Mouse (Mus musculus): ENCODE results near the gene Meiob. TPM values are rescaled to one million over a fixed set of nuclear protein-coding genes. Genes with fewer than 3 reads are reported as not detected.
A peak's percentile ranks its signal among the peaks of the same experiment; 100 is the strongest.

The Meiob gene
- polyA plus RNA-seq, 1 experiment from 2014 or later = 1.5 TPM

GRCm38 (mm10) chr17:24821351-24822280 lies 17.5 kb downstream of the Meiob start:
- no peak overlapping the region for H3K27ac ChIP-seq
- H3K4me1 ChIP-seq (replicated peaks) = no peaks in the 10 kb centered on the region
- H3K27me3 ChIP-seq = peaks cover 28% of the 10 kb centered on the region
- H3K9me3 ChIP-seq (replicated peaks) = no peaks in the 10 kb centered on the region
- H3K9ac ChIP-seq = no peak overlapping the region
- 39% methylated on average over 3 of the region's 3 CpGs for WGBS (ENCODE audit: insufficient replicate concordance)
- no peak overlapping the region for H3K4me3 ChIP-seq (replicated peaks)
- no peak for ATAC-seq (ENCODE audit: low read depth)
- no peaks in the 10 kb centered on the region for H3K36me3 ChIP-seq
- no peak overlapping the region for H3K4me2 ChIP-seq
- no peak for DNase-seq

GRCm38 (mm10) chr17:24839842-24840241 lies 35.8 kb downstream of the Meiob start, which contains the start of gene Hagh:
Gene Hagh, plus strand, starts transcription at chr17:24840143.
- no peak within 1 kb of the TSS for H3K4me3 ChIP-seq (replicated peaks)
- H3K27ac ChIP-seq = no peak within 1 kb of the TSS
- WGBS (ENCODE audit: insufficient replicate concordance) = 59% methylated on average over 8 of the region's 8 CpGs
- ATAC-seq (ENCODE audit: low read depth) = no peak
- H3K4me2 ChIP-seq = no peak within 1 kb of the TSS
- peaks cover 3% of the 10 kb centered on the region; the same call in 1 of the 2 replicates for H3K4me1 ChIP-seq (replicated peaks)
- H3K9ac ChIP-seq = no peak within 1 kb of the TSS
- peaks cover 26% of the 10 kb centered on the region for H3K27me3 ChIP-seq
- no peak for DNase-seq
- no peaks in the 10 kb centered on the region for H3K36me3 ChIP-seq
- no peaks in the 10 kb centered on the region for H3K9me3 ChIP-seq (replicated peaks)

GRCm38 (mm10) chr17:24840341-24840740 lies 36.3 kb downstream of the Meiob start:
- Histone ChIP-seq H3K9me3 (replicated peaks) (no peaks in the 10 kb centered on the region), H3K4me1 (replicated peaks) (peaks cover 5% of the 10 kb centered on the region; the same call in 1 of the 2 replicates), H3K27ac (no peak overlapping the region), H3K4me3 (replicated peaks) (no peak overlapping the region), H3K27me3 (peaks cover 28% of the 10 kb centered on the region), H3K4me2 (no peak overlapping the region), H3K36me3 (no peaks in the 10 kb centered on the region), H3K9ac (no peak overlapping the region)
- WGBS (ENCODE audit: insufficient replicate concordance) = 33% methylated on average over 5 of the region's 5 CpGs
- DNase-seq (no peak), ATAC-seq (ENCODE audit: low read depth) (no peak)

- DNase-seq = no peak
These were observed 37.0 kb downstream of the Meiob start for GRCm38 (mm10) chr17:24841133-24841532.

GRCm38 (mm10) chr17:24842631-24843030 lies 38.5 kb downstream of the Meiob start:
- peaks cover 17% of the 10 kb centered on the region for H3K27me3 ChIP-seq
- 35% methylated on average over 2 of the region's 2 CpGs for WGBS (ENCODE audit: insufficient replicate concordance)
- no peaks in the 10 kb centered on the region for H3K36me3 ChIP-seq
- H3K9ac ChIP-seq = no peak overlapping the region
- peaks cover 20% of the 10 kb centered on the region for H3K4me1 ChIP-seq (replicated peaks)
- H3K27ac ChIP-seq = no peak overlapping the region
- no peak overlapping the region for H3K4me2 ChIP-seq
- no peaks in the 10 kb centered on the region for H3K9me3 ChIP-seq (replicated peaks)
- H3K4me3 ChIP-seq (replicated peaks) = no peak overlapping the region
- no peak for DNase-seq
- ATAC-seq (ENCODE audit: low read depth) = no peak

More at GRCm38 (mm10) chr17:24841133-24841532, 37.0 kb downstream of the Meiob start:
- no peak overlapping the region for H3K9ac ChIP-seq
- WGBS (ENCODE audit: insufficient replicate concordance) = 57% methylated on average over 4 of the region's 4 CpGs
- no peaks in the 10 kb centered on the region for H3K36me3 ChIP-seq
- peaks cover 8% of the 10 kb centered on the region; the same call in 1 of the 2 replicates for H3K4me1 ChIP-seq (replicated peaks)
- peak; percentile 67 for ATAC-seq (ENCODE audit: low read depth)
- H3K4me2 ChIP-seq = no peak overlapping the region
- no peak overlapping the region for H3K27ac ChIP-seq
- H3K9me3 ChIP-seq (replicated peaks) = no peaks in the 10 kb centered on the region
- no peak overlapping the region for H3K4me3 ChIP-seq (replicated peaks)
- peaks cover 26% of the 10 kb centered on the region for H3K27me3 ChIP-seq

GRCm38 (mm10) chr17:24844525-24844924 lies 40.4 kb downstream of the Meiob start:
- Histone ChIP-seq H3K27ac (no peak overlapping the region; the same call in 1 of the 2 replicates), H3K9ac (no peak overlapping the region), H3K36me3 (no peaks in the 10 kb centered on the region), H3K9me3 (replicated peaks) (no peaks in the 10 kb centered on the region), H3K4me3 (replicated peaks) (no peak overlapping the region), H3K4me1 (replicated peaks) (peaks cover 29% of the 10 kb centered on the region), H3K27me3 (peaks cover 15% of the 10 kb centered on the region), H3K4me2 (no peak overlapping the region)
- no peak for DNase-seq
- WGBS (ENCODE audit: insufficient replicate concordance) = 52% methylated on average over 9 of the region's 9 CpGs
- ATAC-seq (ENCODE audit: low read depth) = no peak

GRCm38 (mm10) chr17:24847386-24847785 lies 43.3 kb downstream of the Meiob start:
- DNase-seq (no peak), ATAC-seq (ENCODE audit: low read depth) (no peak)
- peak overlapping the region; percentile 43 for H3K4me3 ChIP-seq (replicated peaks)

GRCm38 (mm10) chr17:24848600-24849031 lies 44.5 kb downstream of the Meiob start:
- Histone ChIP-seq H3K27me3 (0 out of 2 replicates have a peak, but pooled peaks cover 4% of the 10 kb centered on the region), H3K4me2 (peak overlapping the region; percentile 85), H3K9ac (peak overlapping the region; percentile 96), H3K27ac (peak overlapping the region; percentile 99), H3K9me3 (replicated peaks) (no peaks in the 10 kb centered on the region), H3K4me1 (replicated peaks) (peaks cover 43% of the 10 kb centered on the region), H3K4me3 (replicated peaks) (peak overlapping the region; percentile 91), H3K36me3 (peaks cover 12% of the 10 kb centered on the region)
- DNase-seq = peak; percentile 68
- ATAC-seq (ENCODE audit: low read depth) = peak; percentile 60

More at GRCm38 (mm10) chr17:24847386-24847785, 43.3 kb downstream of the Meiob start:
- WGBS (ENCODE audit: insufficient replicate concordance) = 76% methylated on average over 1 of the region's 1 CpGs
- Histone ChIP-seq H3K9me3 (replicated peaks) (no peaks in the 10 kb centered on the region), H3K4me1 (replicated peaks) (peaks cover 43% of the 10 kb centered on the region), H3K27ac (peak overlapping the region; percentile 85), H3K9ac (peak overlapping the region; percentile 68), H3K4me2 (peak overlapping the region; percentile 63), H3K36me3 (no peaks in the 10 kb centered on the region), H3K27me3 (0 out of 2 replicates have a peak, but pooled peaks cover 4% of the 10 kb centered on the region)

- peak overlapping the region; percentile 85 for H3K4me2 ChIP-seq
These were observed 45.6 kb downstream of the Meiob start for GRCm38 (mm10) chr17:24849733-24850064.

GRCm38 (mm10) chr17:24850065-24850772 lies 46.1 kb downstream of the Meiob start, which contains the start of gene Fahd1:
Gene Fahd1, minus strand, starts transcription at chr17:24850364.
- ATAC-seq (ENCODE audit: low read depth) (peak; percentile 93), DNase-seq (peak; percentile 96)
- H3K4me1 ChIP-seq (replicated peaks) = peaks cover 41% of the 10 kb centered on the region
- H3K9me3 ChIP-seq (replicated peaks) = no peaks in the 10 kb centered on the region
- 0 out of 2 replicates have a peak, but pooled peaks cover 2% of the 10 kb centered on the region for H3K27me3 ChIP-seq
- H3K4me2 ChIP-seq = peak within 1 kb of the TSS; percentile 90
- WGBS (ENCODE audit: insufficient replicate concordance) = under 1% methylated on average over 58 of the region's 58 CpGs
- peak within 1 kb of the TSS; percentile 99 for H3K27ac ChIP-seq
- H3K4me3 ChIP-seq (replicated peaks) = peak within 1 kb of the TSS; percentile 91
- peak within 1 kb of the TSS; percentile 96 for H3K9ac ChIP-seq
- H3K36me3 ChIP-seq = peaks cover 25% of the 10 kb centered on the region

More at GRCm38 (mm10) chr17:24849733-24850064, 45.6 kb downstream of the Meiob start:
- under 1% methylated on average over 21 of the region's 21 CpGs for WGBS (ENCODE audit: insufficient replicate concordance)
- peak overlapping the region; percentile 99 for H3K27ac ChIP-seq
- H3K27me3 ChIP-seq = 0 out of 2 replicates have a peak, but pooled peaks cover 4% of the 10 kb centered on the region
- ATAC-seq (ENCODE audit: low read depth) (peak; percentile 32), DNase-seq (no peak)
- peak overlapping the region; percentile 96 for H3K9ac ChIP-seq
- H3K36me3 ChIP-seq = peaks cover 22% of the 10 kb centered on the region
- H3K4me1 ChIP-seq (replicated peaks) = peaks cover 40% of the 10 kb centered on the region
- H3K9me3 ChIP-seq (replicated peaks) = no peaks in the 10 kb centered on the region
- peak overlapping the region; percentile 91 for H3K4me3 ChIP-seq (replicated peaks)

- ATAC-seq (ENCODE audit: low read depth) (no peak), DNase-seq (no peak)
- H3K4me3 ChIP-seq (replicated peaks) = peak overlapping the region; percentile 91
- peaks cover 30% of the 10 kb centered on the region for H3K36me3 ChIP-seq
- peak overlapping the region; percentile 90 for H3K4me2 ChIP-seq
- no peaks in the 10 kb centered on the region for H3K27me3 ChIP-seq
- H3K4me1 ChIP-seq (replicated peaks) = peaks cover 43% of the 10 kb centered on the region
- peak overlapping the region; percentile 90 for H3K9ac ChIP-seq
- WGBS (ENCODE audit: insufficient replicate concordance) = under 1% methylated on average over 20 of the region's 20 CpGs
- peak overlapping the region; percentile 84 for H3K27ac ChIP-seq
- H3K9me3 ChIP-seq (replicated peaks) = no peaks in the 10 kb centered on the region
These were observed 46.7 kb downstream of the Meiob start for GRCm38 (mm10) chr17:24850773-24851127.

Data from liver, embryonic 13.5 days (tissue).